Mouse (Mus musculus) forebrain, embryonic 11.5 days (tissue): ENCODE data around the gene Prmt9. TPM values are rescaled to one million over a fixed set of nuclear protein-coding genes. Genes with fewer than 3 reads are reported as not detected.
A peak's percentile ranks its signal among the peaks of the same experiment; 100 is the strongest.

Experiments used
- ATAC-seq: fragments of 200-750 bp; cut with Nextera tagmentation; replicated peaks from 2 replicates; pipeline ENCODE4 v1.8.0; 2017; ENCODE audit warnings: moderate TSS enrichment; ENCODE audit not compliant: low FRiP score
- DNase-seq: peaks from one replicate; pipeline ENCODE4 v3.0.0-alpha.2; 2017; ENCODE audit warnings: low spot score
- H3K27ac ChIP-seq: fragments of 300-500 bp; sonication (generic); 2 replicates; pipeline ENCODE4 v1.5.1; 2014; ENCODE audit warnings: low read depth, low read length
- H3K27me3 ChIP-seq: fragments of 300-500 bp; sonication (generic); 2 replicates; pipeline ENCODE4 v1.6.1; 2014; ENCODE audit warnings: mild to moderate bottlenecking, low read length, mixed read lengths; ENCODE audit not compliant: control insufficient read depth, insufficient read depth
- H3K36me3 ChIP-seq: fragments of 300-500 bp; sonication (generic); 2 replicates; pipeline ENCODE4 v1.6.1; 2014; ENCODE audit warnings: mild to moderate bottlenecking, low read length, moderate library complexity, mixed read lengths; ENCODE audit not compliant: control insufficient read depth, insufficient read depth
- H3K4me1 ChIP-seq: fragments of 300-500 bp; sonication (generic); replicated peaks from 2 replicates; pipeline ENCODE4 v1.6.1; 2014; ENCODE audit warnings: low read length, mixed read lengths; ENCODE audit not compliant: control insufficient read depth, insufficient read depth
- H3K4me2 ChIP-seq: fragments of 300-500 bp; sonication (generic); 2 replicates; pipeline ENCODE4 v1.6.1; 2014; ENCODE audit warnings: low read depth, mild to moderate bottlenecking, low read length, moderate library complexity, mixed read lengths; ENCODE audit not compliant: severe bottlenecking
- H3K4me3 ChIP-seq: fragments of 300-500 bp; sonication (generic); 2 replicates; pipeline ENCODE4 v1.5.1; 2014; ENCODE audit warnings: low read depth, low read length
- H3K9ac ChIP-seq: fragments of 300-500 bp; sonication (generic); 2 replicates; pipeline ENCODE4 v1.6.1; 2014; ENCODE audit warnings: low read length
- H3K9me3 ChIP-seq: fragments of 300-500 bp; sonication (generic); 2 replicates; pipeline ENCODE4 v1.6.1; 2016; ENCODE audit warnings: low read length, mixed read lengths; ENCODE audit not compliant: control insufficient read depth
- WGBS: fragments of 180-500 bp; shearing (Covaris S2); extraction: QIAGEN DNeasy Blood & Tissue Kit; methylation state at CpG from one replicate; pipeline ENCODE4 v1.1.7; 2014; 5-methylcytosine and 5-hydroxymethylcytosine counted together
- polyA plus RNA-seq: library from polyadenylated mRNA; unstranded; fragments of >200 nt; fragmentation: Nextera tagmentation; extraction: Ambion mirVana; gene quantifications from 2 replicates; pipeline ENCODE4 v1.2.1, GENCODE M21; 2014

The Prmt9 gene
- 18.5 and 20.1 TPM in 2 replicates for polyA plus RNA-seq

DNA sequence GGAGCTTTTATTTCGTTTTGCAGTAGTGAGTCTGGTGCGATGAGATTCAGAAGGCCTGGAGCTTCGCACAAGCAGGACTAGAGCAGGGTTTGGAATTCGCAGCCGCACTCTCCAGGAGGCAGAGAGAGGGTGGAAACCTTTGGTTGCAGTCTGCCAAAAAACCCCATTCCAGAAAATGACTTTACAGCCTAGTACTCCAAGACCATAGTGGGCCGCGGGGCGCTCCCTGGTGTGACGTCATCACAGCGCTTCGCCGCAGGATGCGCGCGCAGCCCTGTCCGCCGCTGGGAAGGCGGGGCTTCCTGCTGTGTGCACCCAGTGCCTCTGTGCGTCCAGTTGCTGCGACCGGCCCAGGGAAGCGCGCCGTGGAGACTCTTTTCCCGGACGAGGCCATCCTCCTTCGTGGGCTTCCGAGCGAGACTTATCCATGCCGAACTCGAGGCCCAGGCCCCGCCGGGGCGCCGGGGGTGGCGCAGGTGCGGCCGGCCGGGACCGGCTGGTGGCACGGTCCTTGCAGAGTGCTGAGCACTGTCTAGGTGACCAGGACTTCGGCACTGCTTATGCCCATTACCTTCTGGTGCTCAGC lies at the start of gene Prmt9:
Gene Prmt9 (plus strand): TSS at position 277 of the 586 bp plus-strand sequence.
- DNase-seq (peak; percentile 94), ATAC-seq (peak; percentile 96)
- H3K27ac ChIP-seq: peak within 1 kb of the TSS; percentile 66; the same call in 1 of the 2 replicates
- no peaks in the 10 kb centered on the region for H3K4me1 ChIP-seq
- H3K4me3 ChIP-seq: peak within 1 kb of the TSS; percentile 77
- no peaks in the 10 kb centered on the region for H3K27me3 ChIP-seq
- H3K9ac ChIP-seq: peak within 1 kb of the TSS; percentile 92
- H3K36me3 ChIP-seq: no peaks in the 10 kb centered on the region; the same call in 1 of the 2 replicates
- peak within 1 kb of the TSS; percentile 56 for H3K4me2 ChIP-seq
- H3K9me3 ChIP-seq: no peaks in the 10 kb centered on the region
- WGBS: 4% methylated on average over 42 of the region's 42 CpGs

GRCm38 (mm10) chr8:77500264-77500663 lies 48.9 kb upstream of the Prmt9 start:
- Histone ChIP-seq H3K27ac (no peak overlapping the region), H3K27me3 (no peaks in the 10 kb centered on the region), H3K36me3 (no peaks in the 10 kb centered on the region), H3K4me1 (no peaks in the 10 kb centered on the region), H3K9me3 (no peaks in the 10 kb centered on the region), H3K9ac (no peak overlapping the region), H3K4me3 (no peak overlapping the region), H3K4me2 (no peak overlapping the region)
- DNase-seq (no peak), ATAC-seq (no peak)
- 91% methylated on average over 3 of the region's 3 CpGs for WGBS

- DNase-seq: no peak
- H3K4me2 ChIP-seq: no peak overlapping the region
- H3K27me3 ChIP-seq: no peaks in the 10 kb centered on the region
- H3K9me3 ChIP-seq: no peaks in the 10 kb centered on the region
- H3K4me1 ChIP-seq: no peaks in the 10 kb centered on the region
- no peak overlapping the region for H3K9ac ChIP-seq
- WGBS: 84% methylated on average over 8 of the region's 8 CpGs
- H3K36me3 ChIP-seq: no peaks in the 10 kb centered on the region
- H3K27ac ChIP-seq: no peak overlapping the region
- no peak for ATAC-seq
- no peak overlapping the region for H3K4me3 ChIP-seq
Observed at GRCm38 (mm10) chr8:77501131-77501530, 48.1 kb upstream of the Prmt9 start.

- WGBS: 90% methylated on average over 6 of the region's 6 CpGs
- Histone ChIP-seq H3K9ac (no peak overlapping the region), H3K4me1 (no peaks in the 10 kb centered on the region), H3K36me3 (no peaks in the 10 kb centered on the region), H3K9me3 (no peaks in the 10 kb centered on the region), H3K4me2 (no peak overlapping the region), H3K27me3 (no peaks in the 10 kb centered on the region), H3K27ac (no peak overlapping the region), H3K4me3 (no peak overlapping the region)
- ATAC-seq (no peak), DNase-seq (no peak)
Observed at GRCm38 (mm10) chr8:77502547-77502946, 46.6 kb upstream of the Prmt9 start.

DNA sequence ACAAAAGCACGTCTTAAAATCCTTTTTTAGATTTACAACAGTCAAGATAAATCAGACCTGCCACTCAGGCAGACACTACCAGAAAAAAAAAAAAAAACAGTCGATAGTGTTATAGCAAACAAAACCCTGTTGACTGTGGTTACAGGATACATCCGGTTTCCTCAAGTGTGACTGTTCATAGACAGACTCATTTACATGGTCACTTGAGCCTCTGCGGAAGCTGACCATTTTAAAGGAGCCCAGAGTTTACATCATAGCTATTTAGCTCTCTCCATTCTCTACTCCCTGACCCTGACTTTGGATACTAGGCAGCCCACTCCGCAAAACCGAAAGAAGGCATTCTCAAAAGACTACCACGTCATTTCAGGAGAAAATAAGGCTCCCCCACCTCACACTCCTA lies 42.7 kb upstream of the Prmt9 start:
- Histone ChIP-seq H3K4me1 (no peaks in the 10 kb centered on the region), H3K27me3 (no peaks in the 10 kb centered on the region), H3K27ac (no peak overlapping the region), H3K9ac (no peak overlapping the region), H3K4me2 (no peak overlapping the region), H3K36me3 (no peaks in the 10 kb centered on the region), H3K4me3 (no peak overlapping the region), H3K9me3 (no peaks in the 10 kb centered on the region)
- WGBS: 88% methylated on average over 7 of the region's 7 CpGs
- ATAC-seq (no peak), DNase-seq (no peak)

DNA sequence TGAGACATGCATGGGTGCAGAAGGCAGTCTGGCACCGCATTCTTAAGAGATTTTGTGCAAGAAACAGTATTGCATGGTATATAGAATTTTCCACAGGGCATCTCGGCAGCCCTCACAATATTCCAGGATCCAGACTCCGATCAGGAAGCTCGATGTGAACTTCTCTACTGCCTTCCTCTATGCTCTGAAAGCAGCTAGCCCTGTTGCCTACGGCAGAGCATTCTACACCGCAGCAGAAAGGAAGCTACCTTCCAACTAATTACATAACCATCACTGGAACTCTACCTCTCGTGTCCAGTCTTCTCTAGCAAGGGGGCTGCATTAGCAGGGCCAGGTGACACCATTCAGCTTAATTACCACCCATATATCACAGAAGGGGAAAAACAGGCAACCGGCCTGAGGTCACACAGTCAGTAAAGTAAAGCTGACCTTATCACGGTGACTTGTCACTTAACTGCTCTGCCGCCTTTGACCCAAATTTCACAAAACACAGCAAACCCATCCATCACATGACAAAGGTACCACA lies 41.6 kb upstream of the Prmt9 start:
- Histone ChIP-seq H3K9me3 (no peaks in the 10 kb centered on the region), H3K27ac (no peak overlapping the region), H3K27me3 (no peaks in the 10 kb centered on the region), H3K9ac (no peak overlapping the region), H3K4me3 (no peak overlapping the region), H3K4me1 (peaks cover 3% of the 10 kb centered on the region; the same call in 1 of the 2 replicates), H3K36me3 (no peaks in the 10 kb centered on the region), H3K4me2 (no peak overlapping the region)
- DNase-seq (no peak), ATAC-seq (no peak)
- 89% methylated on average over 10 of the region's 10 CpGs for WGBS

DNA sequence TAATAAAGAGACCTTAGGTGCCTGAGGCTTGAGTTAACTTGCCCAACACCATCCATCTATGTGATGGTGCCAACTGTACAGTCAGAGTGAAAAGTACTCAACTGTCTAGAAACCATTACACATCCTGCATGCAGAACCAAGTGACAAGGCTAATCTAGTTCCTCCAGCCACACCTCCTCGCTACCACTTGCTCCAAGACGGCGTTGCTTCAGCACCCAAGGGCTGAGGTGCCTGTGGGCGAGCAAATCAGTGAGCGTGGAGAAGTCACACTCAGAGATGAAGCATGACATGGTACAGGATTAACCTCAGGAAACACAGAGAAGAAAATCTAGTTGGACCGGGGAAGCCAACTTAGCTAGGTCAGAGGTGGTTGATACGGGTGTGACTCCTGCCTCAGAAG lies 40.2 kb upstream of the Prmt9 start:
- no peak overlapping the region for H3K27ac ChIP-seq
- H3K9ac ChIP-seq: no peak overlapping the region
- no peak overlapping the region for H3K4me2 ChIP-seq
- H3K27me3 ChIP-seq: peaks cover 4% of the 10 kb centered on the region; the same call in 1 of the 2 replicates
- H3K9me3 ChIP-seq: no peaks in the 10 kb centered on the region
- ATAC-seq (no peak), DNase-seq (no peak)
- WGBS: 93% methylated on average over 7 of the region's 7 CpGs
- H3K36me3 ChIP-seq: no peaks in the 10 kb centered on the region
- H3K4me3 ChIP-seq: no peak overlapping the region
- H3K4me1 ChIP-seq: peaks cover 3% of the 10 kb centered on the region; the same call in 1 of the 2 replicates

DNA sequence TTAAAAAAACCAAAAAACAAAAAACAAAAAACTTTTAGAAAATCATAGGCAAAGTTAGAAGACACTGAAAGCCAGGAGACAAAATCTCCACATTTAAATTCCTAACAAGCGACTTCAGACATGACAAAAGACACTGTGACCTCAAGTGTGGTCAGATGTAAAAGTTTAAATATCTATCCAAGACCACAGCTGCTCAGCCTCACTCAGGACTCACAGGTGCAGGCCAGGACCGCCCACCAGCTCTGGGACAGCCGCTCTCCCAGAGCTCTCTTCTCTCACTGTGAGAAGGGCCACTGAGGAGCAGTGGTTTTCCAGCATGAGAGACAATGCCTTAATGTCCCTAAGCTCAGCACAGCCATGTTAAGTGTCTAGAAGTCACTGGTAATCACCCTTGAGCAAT lies 38.8 kb upstream of the Prmt9 start:
- no peak overlapping the region for H3K9ac ChIP-seq
- no peak for ATAC-seq

More for the DNA sequence above, 38.8 kb upstream of the Prmt9 start:
- H3K4me2 ChIP-seq: no peak overlapping the region
- no peaks in the 10 kb centered on the region for H3K36me3 ChIP-seq
- H3K9me3 ChIP-seq: no peaks in the 10 kb centered on the region
- H3K27ac ChIP-seq: no peak overlapping the region
- peaks cover 3% of the 10 kb centered on the region; the same call in 1 of the 2 replicates for H3K4me1 ChIP-seq
- H3K27me3 ChIP-seq: peaks cover 7% of the 10 kb centered on the region; the same call in 1 of the 2 replicates
- H3K4me3 ChIP-seq: no peak overlapping the region
- WGBS: 74% methylated on average over 3 of the region's 3 CpGs
- DNase-seq: no peak
